Mouse (Mus musculus): ENCODE measurements around the gene Gm13290.
"Not testable (repeated sequence)": the region's sequence is repeated elsewhere in the genome, so short reads cannot be mapped to it uniquely, and the experiment has no call there.

Gene Gm13290

DNA sequence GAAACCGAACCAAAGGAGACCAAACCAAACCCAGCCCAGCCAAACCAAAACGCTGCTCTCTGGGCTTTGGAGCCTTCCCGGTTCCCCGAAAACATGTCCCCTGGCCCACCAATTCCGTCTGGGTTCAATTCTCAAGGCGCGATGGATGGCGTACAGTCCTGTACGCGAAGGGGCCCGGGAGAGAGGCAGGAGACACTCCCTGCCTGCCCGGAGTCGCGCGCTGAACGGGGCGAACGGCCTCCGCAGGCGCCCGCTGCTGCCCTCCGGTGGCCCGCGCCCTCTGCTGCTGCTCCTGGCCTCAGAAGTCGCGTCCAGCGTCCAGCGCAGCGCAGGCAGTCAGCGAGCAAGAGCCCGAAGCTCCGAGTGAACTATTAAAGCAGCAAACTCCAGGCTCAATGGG, at the start of gene Gm13290:
Gene Gm13290, plus strand, starts transcription at position 301 of the 400 bp plus-strand sequence.
- not testable (repeated sequence) for DNase-seq

- no peak for DNase-seq
These were observed 46.9 kb upstream of the Gm13290 start for GRCm38 (mm10) chr4:88726727-88727126.

GRCm38 (mm10) chr4:88727324-88727723, 46.3 kb upstream of the Gm13290 start:
- DNase-seq: peak; percentile 52 to 77

DNA sequence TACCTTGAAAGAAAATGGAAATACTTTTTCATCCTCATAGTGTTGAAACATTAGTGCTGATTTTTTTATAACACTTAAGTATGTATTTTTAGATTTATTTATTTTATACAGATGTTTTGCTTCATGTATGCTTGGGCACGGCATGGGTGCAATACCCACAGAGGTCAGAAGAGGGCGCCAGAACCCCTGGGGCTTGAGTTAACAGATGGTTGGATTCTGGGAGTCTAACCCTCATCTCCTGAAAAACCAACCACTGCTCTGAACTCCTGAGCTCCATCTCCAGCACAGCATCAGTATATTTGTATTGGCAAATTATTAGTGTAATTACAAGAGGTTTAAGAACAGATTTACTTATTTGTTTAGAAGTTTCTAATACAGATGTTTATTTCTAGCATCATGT, 35.2 kb upstream of the Gm13290 start:
- peak; percentile 64 to 89 for DNase-seq

DNA sequence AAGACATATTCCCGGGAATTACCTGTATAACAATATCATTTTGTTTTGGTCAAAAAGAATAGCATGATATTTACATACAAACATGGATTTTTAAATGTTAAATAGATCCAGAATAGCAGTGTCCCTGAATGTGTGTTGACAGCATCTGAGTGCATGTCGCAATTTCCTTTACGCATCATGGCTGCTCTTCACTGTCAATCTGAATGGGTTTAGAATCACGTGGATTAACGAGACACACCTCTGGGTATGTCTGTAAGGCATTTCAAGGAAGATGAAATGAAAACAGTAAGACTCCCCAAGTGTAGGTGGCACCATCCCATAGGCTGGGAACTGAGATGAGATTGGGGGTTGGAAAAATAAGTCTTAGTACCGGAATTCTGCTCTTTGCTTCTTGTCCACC, 34.6 kb upstream of the Gm13290 start:
- DNase-seq: no peak

DNA sequence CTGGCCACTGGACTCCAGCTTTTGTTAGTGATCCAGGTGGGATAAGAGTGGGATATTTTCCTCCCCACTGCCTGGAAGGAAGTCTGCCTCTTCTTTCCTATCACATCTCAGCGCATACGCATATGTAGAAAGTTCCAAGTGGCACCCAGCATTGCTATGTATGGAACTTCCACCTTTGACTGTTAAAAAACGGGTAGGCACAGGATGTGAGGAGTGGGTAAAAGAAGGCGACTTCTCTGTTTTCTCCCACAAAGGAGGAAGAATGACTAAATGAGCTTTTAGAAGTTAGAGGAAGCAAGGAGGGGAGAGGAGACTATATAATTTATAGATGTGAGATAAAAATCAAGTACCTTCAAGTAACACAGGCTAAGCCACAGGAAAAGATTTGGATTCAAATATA, 32.2 kb upstream of the Gm13290 start:
- no peak for DNase-seq

DNA sequence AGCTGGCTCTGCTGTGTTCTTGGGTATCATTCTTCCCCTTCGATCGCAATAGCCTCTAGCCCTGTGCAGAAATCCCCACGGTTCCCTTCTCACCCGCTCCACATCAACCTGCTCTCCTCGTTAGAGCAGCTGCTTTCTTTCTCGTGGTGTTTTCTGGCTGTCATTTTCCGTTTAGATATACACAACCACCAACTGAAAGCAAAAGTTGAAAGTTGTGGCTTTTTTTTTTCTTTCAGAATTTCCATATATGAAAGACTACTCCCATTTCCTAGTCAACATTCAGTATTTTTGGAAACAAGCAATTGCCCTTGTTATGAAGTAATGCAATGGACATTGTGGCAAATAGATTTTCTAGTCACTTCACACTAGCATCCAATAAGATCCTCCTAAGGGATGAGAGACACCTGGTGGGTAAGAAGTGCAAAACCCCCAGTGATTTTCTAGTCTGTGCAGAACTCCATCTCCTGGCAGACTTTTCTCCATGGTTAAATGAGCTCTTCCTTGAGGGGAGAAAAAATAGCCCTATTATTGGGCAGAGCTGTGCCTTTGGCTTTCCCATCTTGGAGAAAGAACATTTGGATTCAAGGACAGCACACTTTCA, 30.8 kb upstream of the Gm13290 start:
- DNase-seq: no peak

DNA sequence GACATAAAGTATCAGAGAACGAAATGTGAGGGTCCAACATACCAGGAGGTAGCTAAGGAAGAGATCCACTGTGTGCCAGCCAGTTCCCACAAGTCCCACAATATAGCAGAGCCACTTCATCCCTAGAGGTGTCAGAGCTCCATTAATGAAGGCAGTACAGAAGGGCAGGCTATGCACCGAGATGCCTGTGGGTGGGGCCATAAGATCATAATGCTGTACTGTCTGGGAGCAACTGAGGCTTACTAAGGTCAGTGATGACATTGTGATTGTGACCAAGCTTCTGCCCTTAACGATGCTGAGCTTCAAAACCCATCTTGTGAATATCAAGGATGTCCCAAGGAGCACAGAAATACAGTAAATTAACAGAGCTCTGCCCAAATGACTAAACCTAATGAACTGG, 29.4 kb upstream of the Gm13290 start:
- no peak for DNase-seq

- no peak for DNase-seq
These were observed 23.7 kb upstream of the Gm13290 start for GRCm38 (mm10) chr4:88749926-88750325.

DNA sequence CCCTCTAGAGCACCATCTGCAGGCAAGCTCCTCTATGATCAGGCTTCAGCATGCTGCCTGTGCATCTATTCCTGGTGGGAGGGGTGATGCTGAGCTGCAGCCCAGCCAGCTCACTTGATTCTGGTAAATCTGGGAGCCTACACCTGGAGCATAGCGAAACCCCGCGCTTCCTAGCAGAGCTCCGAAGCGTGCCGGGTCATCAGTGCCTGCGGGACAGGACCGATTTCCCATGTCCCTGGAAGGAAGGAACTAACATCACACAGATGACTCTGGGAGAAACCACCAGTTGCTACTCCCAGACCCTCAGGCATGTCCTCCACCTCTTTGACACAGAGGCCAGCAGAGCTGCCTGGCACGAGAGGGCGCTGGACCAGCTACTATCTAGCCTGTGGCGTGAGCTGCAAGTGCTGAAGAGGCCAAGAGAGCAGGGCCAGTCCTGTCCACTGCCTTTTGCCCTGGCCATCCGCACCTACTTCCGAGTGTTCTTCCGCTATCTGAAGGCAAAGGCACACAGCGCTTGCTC, 18.8 kb upstream of the Gm13290 start, which contains the start of gene Gm13271:
Gene Gm13271, plus strand, starts transcription at position 51 of the 523 bp plus-strand sequence.
- DNase-seq: peak; percentile 23 to 34

DNA sequence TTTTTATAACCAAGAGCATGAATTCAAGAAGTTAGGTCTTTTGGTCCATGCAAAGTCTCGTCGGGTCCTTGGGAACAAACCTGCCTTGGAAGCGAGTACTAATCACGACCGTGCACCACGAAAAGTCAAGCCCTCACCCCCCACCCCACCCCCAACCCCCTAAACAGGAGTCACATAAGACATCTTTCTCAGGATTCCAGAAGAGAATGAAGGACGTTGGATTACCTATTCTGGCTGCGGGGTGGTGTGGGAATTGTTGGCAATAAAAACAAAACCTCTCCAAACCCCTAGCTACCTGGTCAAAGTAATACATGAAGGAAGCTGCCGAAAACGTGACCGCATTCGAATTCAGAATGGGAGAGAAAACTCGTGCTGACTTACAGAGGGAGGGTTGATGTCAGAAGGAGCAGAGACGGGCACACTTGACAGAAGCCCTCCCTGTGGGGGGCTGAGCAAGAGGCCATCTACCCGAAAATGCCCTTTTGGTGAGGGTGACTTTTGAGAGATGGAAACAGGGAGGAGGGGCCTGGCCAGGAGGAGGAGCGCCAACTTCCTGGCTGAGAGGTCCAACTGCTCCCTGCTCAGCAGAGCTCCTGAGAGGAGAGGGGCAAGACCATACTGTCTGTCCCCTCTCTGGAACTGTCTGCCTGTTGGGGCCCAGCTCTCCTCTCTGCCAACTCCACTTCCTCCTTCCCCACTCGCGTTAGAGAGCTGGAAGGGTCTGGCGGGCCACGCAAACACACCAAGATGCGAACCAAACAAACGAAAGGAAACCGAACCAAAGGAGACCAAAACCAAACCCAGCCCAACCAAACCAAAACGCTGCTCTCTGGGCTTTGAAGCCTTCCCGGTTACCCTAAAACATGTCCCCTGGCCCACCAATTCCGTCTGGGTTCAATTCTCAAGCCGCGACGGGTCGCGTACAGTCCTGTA, 16.8 kb upstream of the Gm13290 start:
- peak in 1 of 2 experiments; percentile 24 for DNase-seq

DNA sequence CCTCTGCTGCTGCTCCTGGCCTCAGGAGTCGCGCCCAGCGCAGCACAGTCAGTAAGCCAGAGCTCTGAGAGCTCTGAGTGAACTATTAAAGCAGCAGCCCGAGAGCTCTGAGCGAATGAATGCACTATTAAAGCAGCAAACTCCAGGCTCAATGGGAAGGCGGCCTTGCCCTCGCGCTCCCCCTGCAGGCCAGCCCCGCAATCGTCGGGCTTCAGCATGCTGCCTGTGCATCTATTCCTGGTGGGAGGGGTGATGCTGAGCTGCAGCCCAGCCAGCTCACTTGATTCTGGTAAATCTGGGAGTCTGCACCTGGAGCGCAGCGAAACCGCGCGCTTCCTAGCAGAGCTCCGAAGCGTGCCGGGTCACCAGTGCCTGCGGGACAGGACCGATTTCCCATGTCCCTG, 16.0 kb upstream of the Gm13290 start:
- peak; percentile 87 to 89 for DNase-seq

DNA sequence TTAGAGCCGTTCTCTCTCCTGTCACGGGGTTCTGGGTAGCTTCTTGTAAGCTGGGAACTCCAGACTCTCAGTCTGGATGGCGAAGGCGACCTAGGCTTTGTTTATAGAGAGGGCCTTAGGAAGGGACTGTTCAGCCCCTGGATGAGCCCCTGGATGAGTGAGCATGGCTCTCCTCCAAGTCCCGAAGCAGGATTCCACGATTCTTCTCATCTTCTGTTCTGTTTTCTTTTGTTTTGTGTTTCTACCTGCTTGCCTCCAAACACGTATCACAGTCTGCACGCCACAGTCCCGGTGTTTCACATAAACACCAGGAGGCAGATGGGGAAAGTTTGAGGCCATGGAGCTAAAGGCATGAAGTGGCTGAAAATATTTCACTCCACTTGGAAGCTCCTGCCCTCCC, 14.9 kb upstream of the Gm13290 start:
- DNase-seq: not testable (repeated sequence)

- peak in 1 of 2 experiments; percentile 69 for DNase-seq
These were observed 13.9 kb upstream of the Gm13290 start, which contains the start of gene Gm13283 for GRCm38 (mm10) chr4:88759610-88760268. TSS of gene Gm13283 (plus strand) at chr4:88760119.

- peak; percentile 86 to 87 for DNase-seq
These were observed 13.2 kb upstream of the Gm13290 start for GRCm38 (mm10) chr4:88760431-88760830.

- peak; percentile 25 to 46 for DNase-seq
These were observed 11.9 kb upstream of the Gm13290 start for GRCm38 (mm10) chr4:88761776-88762175.

GRCm38 (mm10) chr4:88762341-88762740, 11.3 kb upstream of the Gm13290 start:
- DNase-seq: not testable (repeated sequence)

- DNase-seq: peak; percentile 66 to 78
These were observed 10.1 kb upstream of the Gm13290 start for GRCm38 (mm10) chr4:88763384-88764018.

- not testable (repeated sequence) for DNase-seq
These were observed 3.0 kb downstream of the Gm13290 start, which contains the start of gene Gm13289 for GRCm38 (mm10) chr4:88776622-88777021. TSS of gene Gm13289 (plus strand) at chr4:88776922.

DNA sequence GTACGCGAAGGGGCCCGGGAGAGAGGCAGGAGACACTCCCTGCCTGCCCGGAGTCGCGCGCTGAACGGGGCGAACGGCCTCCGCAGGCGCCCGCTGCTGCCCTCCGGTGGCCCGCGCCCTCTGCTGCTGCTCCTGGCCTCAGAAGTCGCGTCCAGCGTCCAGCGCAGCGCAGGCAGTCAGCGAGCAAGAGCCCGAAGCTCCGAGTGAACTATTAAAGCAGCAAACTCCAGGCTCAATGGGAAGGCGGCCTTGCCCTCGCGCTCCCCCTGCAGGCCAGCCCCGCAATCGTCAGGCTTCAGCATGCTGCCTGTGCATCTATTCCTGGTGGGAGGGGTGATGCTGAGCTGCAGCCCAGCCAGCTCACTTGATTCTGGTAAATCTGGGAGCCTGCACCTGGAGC, 5.9 kb downstream of the Gm13290 start, which contains the start of gene Gm13272:
Gene Gm13272, plus strand, starts transcription at position 301 of the 400 bp plus-strand sequence.
- DNase-seq: not testable (repeated sequence)

DNA sequence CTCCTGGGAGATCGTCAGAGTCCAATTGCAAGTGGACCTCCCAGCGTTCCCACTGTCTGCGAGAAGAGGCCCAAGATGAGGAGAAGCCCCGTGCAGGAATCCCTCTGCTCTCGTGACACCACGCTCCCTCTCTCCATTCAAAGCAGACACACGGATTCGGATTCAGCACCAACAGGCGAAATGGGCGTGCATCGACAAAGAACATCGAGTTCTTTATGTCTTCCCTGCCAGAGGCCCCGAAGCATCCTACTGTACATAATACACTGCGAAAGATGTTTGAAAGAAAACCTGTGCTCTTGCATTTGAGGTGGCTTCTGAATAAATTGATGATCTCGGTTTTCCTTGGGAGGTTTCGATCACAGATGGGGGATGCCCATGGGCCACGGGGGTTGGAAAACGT, 6.7 kb downstream of the Gm13290 start:
- DNase-seq: not testable (repeated sequence)

- not testable (repeated sequence) for DNase-seq
These were observed 8.2 kb downstream of the Gm13290 start, which contains the start of gene Ifnz for GRCm38 (mm10) chr4:88781831-88782230. TSS of gene Ifnz (plus strand) at chr4:88782131.
